Mouse (Mus musculus) midbrain, embryonic 13.5 days (tissue): Measurements from ENCODE around the gene Mpped1. TPM values are rescaled to one million over a fixed set of nuclear protein-coding genes. Genes with fewer than 3 reads are reported as not detected.

Source experiments
- ATAC-seq: fragments of 200-750 bp; cut with Nextera tagmentation; 2 replicates; pipeline ENCODE4 v1.8.0; 2017; ENCODE audit warnings: mild to moderate bottlenecking, moderate TSS enrichment, moderate library complexity
- H3K27ac ChIP-seq: fragments of 300-500 bp; sonication (generic); 2 replicates; pipeline ENCODE4 v1.5.1; 2015; ENCODE audit warnings: inconsistent platforms, mild to moderate bottlenecking, moderate library complexity
- H3K27me3 ChIP-seq: fragments of 300-500 bp; sonication (generic); 2 replicates; pipeline ENCODE4 v1.6.1; 2015; ENCODE audit warnings: mild to moderate bottlenecking, inconsistent platforms
- H3K36me3 ChIP-seq: fragments of 300-500 bp; sonication (generic); 2 replicates; pipeline ENCODE4 v1.6.1; 2015; ENCODE audit warnings: mild to moderate bottlenecking, inconsistent platforms
- H3K4me1 ChIP-seq: fragments of 300-500 bp; sonication (generic); replicated peaks from 2 replicates; pipeline ENCODE4 v1.6.1; 2015; ENCODE audit warnings: inconsistent platforms
- H3K4me2 ChIP-seq: fragments of 300-500 bp; sonication (generic); replicated peaks from 2 replicates; pipeline ENCODE4 v1.6.1; 2015; ENCODE audit warnings: moderate library complexity, mild to moderate bottlenecking, inconsistent platforms
- H3K4me3 ChIP-seq: fragments of 300-500 bp; sonication (generic); replicated peaks from 2 replicates; pipeline ENCODE4 v1.5.1; 2015; ENCODE audit warnings: mild to moderate bottlenecking, inconsistent platforms
- H3K9ac ChIP-seq: fragments of 300-500 bp; sonication (generic); replicated peaks from 2 replicates; pipeline ENCODE4 v1.6.1; 2015; ENCODE audit warnings: mild to moderate bottlenecking, inconsistent platforms
- H3K9me3 ChIP-seq: fragments of 300-500 bp; sonication (generic); 2 replicates; pipeline ENCODE4 v1.6.1; 2016; ENCODE audit warnings: mild to moderate bottlenecking, inconsistent platforms
- WGBS: fragments of 180-500 bp; shearing (Covaris S2); methylation state at CpG from one replicate; pipeline ENCODE4 v1.1.7; 2015; 5-methylcytosine and 5-hydroxymethylcytosine counted together
- polyA plus RNA-seq: library from polyadenylated mRNA; unstranded; fragments of >200 nt; fragmentation: Nextera tagmentation; extraction: Ambion mirVana; gene quantifications from 2 replicates; pipeline ENCODE4 v1.2.1, GENCODE M21; 2015

Mpped1 gene
- polyA plus RNA-seq, 1 experiment from 2014 or later, result 18.2 TPM

GRCm38 (mm10) chr15:83847512-83847911, 68.2 kb downstream of the Mpped1 start:
- H3K9ac ChIP-seq, result no peak overlapping the region
- H3K4me1 ChIP-seq, result peaks cover 57% of the 10 kb centered on the region
- WGBS, result 79% methylated on average over 4 of the region's 4 CpGs
- no peaks in the 10 kb centered on the region for H3K9me3 ChIP-seq
- H3K36me3 ChIP-seq, result no peaks in the 10 kb centered on the region
- H3K27ac ChIP-seq, result peak overlapping the region; percentile 35
- peaks cover 9% of the 10 kb centered on the region; the same call in 1 of the 2 replicates for H3K27me3 ChIP-seq
- no peak overlapping the region for H3K4me3 ChIP-seq
- ATAC-seq, result no peak
- H3K4me2 ChIP-seq, result no peak overlapping the region

DNA sequence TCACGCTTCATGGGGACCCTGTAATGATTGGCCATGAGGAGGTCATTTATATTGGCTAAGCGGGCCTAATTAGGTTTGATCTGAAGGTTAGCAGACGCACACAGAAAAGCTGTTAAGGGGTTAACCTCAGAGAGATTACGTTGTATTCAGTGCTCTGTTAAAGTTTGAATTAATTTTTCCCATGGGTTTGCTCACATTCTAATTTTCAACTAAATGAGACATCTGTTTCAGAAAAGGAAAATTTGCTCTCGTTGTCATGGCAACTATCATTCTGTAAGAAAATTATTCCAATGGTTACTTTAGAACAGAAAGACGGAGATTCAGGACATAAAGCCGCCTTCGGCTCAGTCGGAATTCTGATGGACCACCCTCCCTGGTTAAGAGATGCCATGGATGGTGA, 68.9 kb downstream of the Mpped1 start:
- Histone ChIP-seq H3K36me3 (no peaks in the 10 kb centered on the region), H3K9me3 (no peaks in the 10 kb centered on the region), H3K27ac (peak overlapping the region; percentile 35; the same call in 1 of the 2 replicates), H3K4me1 (peaks cover 54% of the 10 kb centered on the region), H3K4me2 (no peak overlapping the region), H3K27me3 (peaks cover 9% of the 10 kb centered on the region; the same call in 1 of the 2 replicates), H3K9ac (no peak overlapping the region), H3K4me3 (no peak overlapping the region)
- 38% methylated on average over 9 of the region's 9 CpGs for WGBS
- no peak for ATAC-seq

DNA sequence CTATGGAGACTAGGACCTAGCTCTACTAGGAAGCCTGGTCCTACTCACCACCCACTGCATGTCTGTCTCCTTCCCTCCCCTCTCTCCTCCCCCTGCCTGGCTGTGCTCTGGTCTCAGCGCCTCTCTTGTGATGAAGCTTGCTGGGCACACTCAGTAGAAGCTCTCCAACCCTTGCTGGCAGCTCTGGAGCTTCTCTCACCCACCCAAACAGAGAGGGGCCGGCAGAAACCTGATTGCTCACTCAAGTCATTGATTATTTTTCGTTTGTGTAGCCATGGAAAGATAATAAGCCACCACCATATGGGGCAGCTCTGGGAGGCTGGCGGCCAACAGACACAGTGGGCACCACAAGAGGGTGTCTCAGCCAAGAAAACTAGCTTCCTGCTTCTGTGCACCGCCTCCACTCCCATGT, 74.1 kb downstream of the Mpped1 start:
- no peak overlapping the region for H3K4me2 ChIP-seq
- no peak overlapping the region for H3K27ac ChIP-seq
- H3K27me3 ChIP-seq, result no peaks in the 10 kb centered on the region
- H3K9me3 ChIP-seq, result no peaks in the 10 kb centered on the region
- ATAC-seq, result no peak
- H3K9ac ChIP-seq, result no peak overlapping the region
- 71% methylated on average over 5 of the region's 5 CpGs for WGBS
- no peaks in the 10 kb centered on the region for H3K36me3 ChIP-seq
- H3K4me3 ChIP-seq, result no peak overlapping the region
- peaks cover 8% of the 10 kb centered on the region; the same call in 1 of the 2 replicates for H3K4me1 ChIP-seq

GRCm38 (mm10) chr15:83857129-83857528, 77.9 kb downstream of the Mpped1 start:
- H3K9me3 ChIP-seq, result no peaks in the 10 kb centered on the region
- ATAC-seq, result no peak
- H3K36me3 ChIP-seq, result no peaks in the 10 kb centered on the region
- WGBS, result 26% methylated on average over 8 of the region's 8 CpGs
- H3K4me2 ChIP-seq, result no peak overlapping the region
- no peaks in the 10 kb centered on the region for H3K27me3 ChIP-seq
- no peak overlapping the region for H3K4me3 ChIP-seq
- no peak overlapping the region for H3K9ac ChIP-seq
- H3K27ac ChIP-seq, result no peak overlapping the region
- no peaks in the 10 kb centered on the region for H3K4me1 ChIP-seq

- H3K4me3 ChIP-seq, result no peak overlapping the region
- no peaks in the 10 kb centered on the region for H3K36me3 ChIP-seq
- H3K9me3 ChIP-seq, result no peaks in the 10 kb centered on the region
- H3K27me3 ChIP-seq, result peaks cover 7% of the 10 kb centered on the region
- no peak overlapping the region for H3K4me2 ChIP-seq
- WGBS, result 88% methylated on average over 5 of the region's 5 CpGs
- H3K4me1 ChIP-seq, result 0 out of 2 replicates have a peak, but pooled peaks cover 1% of the 10 kb centered on the region
- H3K9ac ChIP-seq, result no peak overlapping the region
- no peak for ATAC-seq
- H3K27ac ChIP-seq, result no peak overlapping the region
Observed at GRCm38 (mm10) chr15:83865626-83866025, 86.4 kb downstream of the Mpped1 start.

DNA sequence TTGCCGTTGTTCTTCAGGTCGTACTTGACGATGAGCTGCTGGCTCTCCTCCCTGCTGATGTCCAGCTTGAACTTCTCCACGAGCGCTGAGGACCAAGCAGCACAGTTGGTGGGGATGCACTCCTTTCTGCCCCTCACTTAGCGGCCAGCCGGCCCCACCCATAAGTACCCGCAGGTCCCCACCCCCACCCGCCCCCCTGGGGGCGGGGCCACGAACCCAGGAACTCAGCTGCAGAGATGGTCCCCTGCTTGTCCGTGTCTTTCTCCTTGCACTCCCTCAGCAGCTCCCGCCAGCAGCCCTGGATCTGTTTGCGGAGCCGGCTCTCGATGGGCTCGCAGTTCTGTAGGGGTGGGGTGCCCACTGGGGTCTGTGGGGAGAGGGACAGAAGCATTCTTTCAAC, 91.7 kb downstream of the Mpped1 start:
- H3K27ac ChIP-seq, result no peak overlapping the region
- H3K4me3 ChIP-seq, result no peak overlapping the region
- H3K4me2 ChIP-seq, result peak overlapping the region; percentile 19; the same call in 1 of the 2 replicates
- H3K9ac ChIP-seq, result no peak overlapping the region
- H3K9me3 ChIP-seq, result no peaks in the 10 kb centered on the region
- peaks cover 8% of the 10 kb centered on the region for H3K27me3 ChIP-seq
- no peaks in the 10 kb centered on the region for H3K36me3 ChIP-seq
- no peak for ATAC-seq
- WGBS, result 8% methylated on average over 17 of the region's 17 CpGs
- peaks cover 6% of the 10 kb centered on the region; the same call in 1 of the 2 replicates for H3K4me1 ChIP-seq

DNA sequence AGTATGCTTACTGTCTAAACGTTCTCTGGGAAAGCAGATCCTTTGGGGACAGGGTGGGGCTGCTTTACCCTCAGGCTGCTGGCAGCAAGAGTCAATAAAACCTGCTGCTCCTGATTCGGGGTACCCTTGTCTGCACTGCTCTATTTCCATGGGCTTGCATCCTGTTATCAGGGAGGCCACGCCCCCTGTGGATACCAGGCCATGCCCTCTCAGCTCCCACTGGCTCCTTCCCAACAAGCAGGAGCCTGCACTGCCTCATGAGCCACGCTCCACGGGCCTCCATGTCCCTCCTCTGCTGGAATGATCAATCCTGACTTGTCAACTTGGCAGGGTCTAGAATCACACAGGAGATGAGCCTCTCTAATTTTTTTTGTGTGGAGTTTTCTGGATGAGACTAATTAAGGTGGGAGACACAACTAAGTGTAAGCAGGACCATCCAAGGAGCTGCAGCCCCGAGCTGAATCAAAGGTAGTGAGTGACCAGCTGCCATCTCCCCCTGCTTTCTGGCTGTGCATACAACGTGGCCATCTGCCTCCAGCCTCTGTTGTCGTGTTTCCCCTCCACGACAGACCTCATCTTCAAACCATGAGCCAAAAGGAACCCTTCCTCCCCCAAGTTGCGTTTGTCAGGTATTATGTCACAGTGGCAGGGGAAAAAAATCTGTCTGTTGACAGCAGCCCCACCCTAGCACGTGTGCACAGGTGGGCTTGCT, 98.0 kb downstream of the Mpped1 start:
- 60% methylated on average over 11 of the region's 11 CpGs for WGBS
- H3K4me3 ChIP-seq, result no peak overlapping the region

GRCm38 (mm10) chr15:83877898-83878297, 98.6 kb downstream of the Mpped1 start:
- no peak overlapping the region for H3K4me3 ChIP-seq
- H3K27me3 ChIP-seq, result no peaks in the 10 kb centered on the region
- H3K9ac ChIP-seq, result no peak overlapping the region
- ATAC-seq, result no peak
- H3K27ac ChIP-seq, result no peak overlapping the region
- 81% methylated on average over 2 of the region's 2 CpGs for WGBS
- H3K4me1 ChIP-seq, result no peaks in the 10 kb centered on the region
- no peaks in the 10 kb centered on the region for H3K9me3 ChIP-seq
- no peak overlapping the region for H3K4me2 ChIP-seq
- no peaks in the 10 kb centered on the region for H3K36me3 ChIP-seq

More for the DNA sequence above, 98.0 kb downstream of the Mpped1 start:
- Histone ChIP-seq H3K27me3 (no peaks in the 10 kb centered on the region), H3K4me2 (no peak overlapping the region), H3K9ac (no peak overlapping the region), H3K9me3 (no peaks in the 10 kb centered on the region), H3K27ac (no peak overlapping the region), H3K36me3 (no peaks in the 10 kb centered on the region), H3K4me1 (peaks cover 4% of the 10 kb centered on the region; the same call in 1 of the 2 replicates)
- ATAC-seq, result no peak

DNA sequence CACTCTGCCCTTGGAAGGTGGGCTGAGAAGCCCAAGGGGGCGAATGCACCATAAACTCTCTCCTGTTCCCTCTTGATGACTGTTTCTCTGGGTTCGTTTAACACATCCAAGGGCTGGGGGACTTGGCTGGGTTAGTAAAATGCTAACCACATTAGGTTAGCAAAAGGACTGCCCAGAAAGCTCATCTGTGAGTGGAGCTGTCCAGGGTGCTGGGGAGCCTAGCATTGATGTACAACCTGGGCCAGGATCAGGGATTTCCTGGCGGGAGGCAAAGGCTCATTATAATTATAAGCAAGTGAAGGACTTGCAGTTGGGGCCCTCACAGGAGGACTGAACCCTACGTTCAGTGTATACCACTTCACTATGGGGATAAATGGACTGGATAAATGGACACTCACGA, 100.6 kb downstream of the Mpped1 start:
- Histone ChIP-seq H3K4me2 (no peak overlapping the region), H3K4me3 (no peak overlapping the region), H3K27ac (no peak overlapping the region), H3K9ac (no peak overlapping the region), H3K27me3 (no peaks in the 10 kb centered on the region), H3K4me1 (no peaks in the 10 kb centered on the region), H3K36me3 (no peaks in the 10 kb centered on the region), H3K9me3 (no peaks in the 10 kb centered on the region)
- ATAC-seq, result no peak
- 27% methylated on average over 5 of the region's 5 CpGs for WGBS

GRCm38 (mm10) chr15:83883821-83884220, 104.6 kb downstream of the Mpped1 start:
- H3K4me1 ChIP-seq, result no peaks in the 10 kb centered on the region
- H3K36me3 ChIP-seq, result no peaks in the 10 kb centered on the region
- H3K9ac ChIP-seq, result no peak overlapping the region
- H3K9me3 ChIP-seq, result no peaks in the 10 kb centered on the region
- H3K4me2 ChIP-seq, result no peak overlapping the region
- no peak for ATAC-seq
- WGBS, result 93% methylated on average over 8 of the region's 8 CpGs
- no peak overlapping the region for H3K4me3 ChIP-seq
- H3K27ac ChIP-seq, result no peak overlapping the region
- H3K27me3 ChIP-seq, result no peaks in the 10 kb centered on the region

GRCm38 (mm10) chr15:83884291-83884690, 105.0 kb downstream of the Mpped1 start:
- no peaks in the 10 kb centered on the region for H3K36me3 ChIP-seq
- H3K4me1 ChIP-seq, result no peaks in the 10 kb centered on the region
- H3K27me3 ChIP-seq, result no peaks in the 10 kb centered on the region
- H3K9me3 ChIP-seq, result no peaks in the 10 kb centered on the region
- H3K4me2 ChIP-seq, result no peak overlapping the region
- H3K27ac ChIP-seq, result no peak overlapping the region
- no peak for ATAC-seq
- no peak overlapping the region for H3K4me3 ChIP-seq
- WGBS, result 88% methylated on average over 9 of the region's 9 CpGs
- no peak overlapping the region for H3K9ac ChIP-seq

DNA sequence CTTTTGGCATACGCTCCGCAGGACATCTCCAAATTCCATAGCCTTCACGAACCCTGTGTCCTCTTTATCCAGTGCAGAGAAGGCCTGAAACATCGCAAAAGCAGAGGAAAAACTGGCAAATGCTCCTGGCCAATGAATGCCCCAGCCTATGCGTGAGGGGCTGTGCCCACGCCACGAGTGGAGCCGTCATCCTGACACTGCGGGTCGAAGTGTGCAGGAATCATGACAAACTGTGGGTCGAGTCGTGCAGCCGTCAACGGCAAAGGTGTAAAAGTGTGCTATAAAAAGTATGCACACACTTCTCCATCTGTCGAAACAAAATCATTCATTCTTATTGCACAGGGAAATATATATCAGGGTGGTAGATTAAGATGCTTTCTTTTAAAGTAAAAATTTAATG, 113.6 kb downstream of the Mpped1 start:
- Histone ChIP-seq H3K4me3 (no peak overlapping the region), H3K4me2 (no peak overlapping the region), H3K9ac (no peak overlapping the region), H3K27ac (no peak overlapping the region), H3K27me3 (peaks cover 5% of the 10 kb centered on the region; the same call in 1 of the 2 replicates), H3K9me3 (no peaks in the 10 kb centered on the region), H3K36me3 (no peaks in the 10 kb centered on the region), H3K4me1 (peaks cover 17% of the 10 kb centered on the region)
- ATAC-seq, result no peak
- WGBS, result 91% methylated on average over 15 of the region's 15 CpGs

- H3K9me3 ChIP-seq, result no peaks in the 10 kb centered on the region
- peaks cover 5% of the 10 kb centered on the region; the same call in 1 of the 2 replicates for H3K27me3 ChIP-seq
- 83% methylated on average over 7 of the region's 7 CpGs for WGBS
- no peak overlapping the region for H3K27ac ChIP-seq
- ATAC-seq, result no peak
- H3K36me3 ChIP-seq, result no peaks in the 10 kb centered on the region
- peaks cover 17% of the 10 kb centered on the region for H3K4me1 ChIP-seq
- no peak overlapping the region for H3K9ac ChIP-seq
- H3K4me2 ChIP-seq, result no peak overlapping the region
- H3K4me3 ChIP-seq, result no peak overlapping the region
Observed at GRCm38 (mm10) chr15:83894261-83894660, 115.0 kb downstream of the Mpped1 start.
